Mouse (Mus musculus): ENCODE results near the gene Ankrd22.

Ankrd22 gene

GRCm38 (mm10) chr19:34078130-34078529 lies 87.7 kb downstream of the Ankrd22 start:
- DNase-seq = no peak

DNA sequence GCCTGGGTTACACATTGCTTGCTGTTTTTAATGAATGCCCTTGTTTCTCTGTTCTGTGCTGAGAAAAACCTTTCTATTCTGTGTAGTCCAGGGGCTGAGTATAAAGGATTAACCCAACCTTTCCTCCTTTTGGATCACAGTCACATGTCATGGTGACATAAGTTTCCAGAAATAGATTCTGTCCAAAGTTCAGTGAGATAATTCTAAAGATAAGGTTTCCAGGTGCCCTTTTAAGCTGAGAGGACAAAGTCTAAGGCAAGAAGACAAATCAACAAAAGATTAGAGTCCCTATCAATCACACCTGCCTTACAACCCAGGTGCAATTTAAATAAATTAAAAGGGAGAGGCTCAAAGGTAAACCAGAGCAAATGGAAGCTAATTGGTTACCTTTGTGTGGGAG lies 91.6 kb downstream of the Ankrd22 start:
- no peak for DNase-seq

Data from liver (tissue).